Mouse (Mus musculus): Measurements from ENCODE around the gene Rad23a.

Rad23a gene

DNA sequence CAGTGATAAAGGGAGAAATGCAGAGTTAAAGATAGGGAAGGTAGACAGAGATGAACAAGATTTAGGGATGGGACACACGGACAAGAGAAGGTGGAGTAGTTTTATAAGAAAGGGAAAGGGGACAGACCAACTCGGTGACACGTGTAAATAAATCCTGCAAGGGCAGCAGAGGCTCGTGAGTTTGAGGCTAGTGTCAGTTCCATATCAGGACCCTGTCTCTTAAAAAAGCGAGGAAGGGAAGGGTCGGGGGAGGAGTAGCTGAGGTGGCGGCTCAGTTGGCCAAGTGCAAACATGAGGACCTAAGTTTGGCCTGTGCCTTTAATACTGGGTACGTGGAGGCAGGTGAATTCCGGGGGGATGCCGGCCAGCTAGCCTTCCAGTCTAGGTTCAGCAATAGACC lies 29.2 kb downstream of the Rad23a start:
- DNase-seq = no peak

DNA sequence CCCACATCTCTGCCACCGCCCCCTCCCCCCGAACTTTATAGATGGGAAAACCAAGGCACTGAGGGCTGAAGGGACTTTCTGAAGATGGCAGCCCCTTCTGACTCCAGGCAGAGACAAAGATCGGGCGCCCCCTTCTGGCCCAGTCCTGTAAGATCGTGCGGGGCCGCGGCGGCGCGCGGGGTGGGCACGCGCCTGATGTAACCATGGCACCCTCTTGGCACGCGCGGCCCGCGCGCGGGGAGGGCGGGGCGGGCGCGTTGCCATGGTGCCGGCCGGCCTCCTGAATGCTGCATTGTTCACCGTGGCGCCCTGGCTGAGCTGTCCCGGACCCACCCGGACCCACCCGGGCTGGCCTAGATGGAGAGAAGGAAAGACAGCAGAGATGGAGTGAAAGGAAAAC lies 29.6 kb downstream of the Rad23a start:
- peak; percentile 67 to 84 for DNase-seq

DNA sequence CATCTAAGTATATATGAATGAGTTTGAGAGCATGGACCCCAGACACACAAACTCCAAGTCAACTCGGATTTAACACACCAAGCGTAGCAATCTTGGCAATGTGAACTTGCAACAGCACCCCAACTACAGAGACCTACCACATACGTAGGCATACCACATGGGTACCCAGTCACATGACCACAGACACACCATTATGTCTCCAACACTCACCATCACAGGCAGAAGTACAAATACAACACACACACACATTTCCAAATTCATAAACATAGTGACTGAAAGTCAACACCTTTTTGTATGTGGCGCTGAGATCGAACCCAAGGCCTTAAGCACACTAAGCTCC lies 30.6 kb downstream of the Rad23a start:
- no peak for DNase-seq

DNA sequence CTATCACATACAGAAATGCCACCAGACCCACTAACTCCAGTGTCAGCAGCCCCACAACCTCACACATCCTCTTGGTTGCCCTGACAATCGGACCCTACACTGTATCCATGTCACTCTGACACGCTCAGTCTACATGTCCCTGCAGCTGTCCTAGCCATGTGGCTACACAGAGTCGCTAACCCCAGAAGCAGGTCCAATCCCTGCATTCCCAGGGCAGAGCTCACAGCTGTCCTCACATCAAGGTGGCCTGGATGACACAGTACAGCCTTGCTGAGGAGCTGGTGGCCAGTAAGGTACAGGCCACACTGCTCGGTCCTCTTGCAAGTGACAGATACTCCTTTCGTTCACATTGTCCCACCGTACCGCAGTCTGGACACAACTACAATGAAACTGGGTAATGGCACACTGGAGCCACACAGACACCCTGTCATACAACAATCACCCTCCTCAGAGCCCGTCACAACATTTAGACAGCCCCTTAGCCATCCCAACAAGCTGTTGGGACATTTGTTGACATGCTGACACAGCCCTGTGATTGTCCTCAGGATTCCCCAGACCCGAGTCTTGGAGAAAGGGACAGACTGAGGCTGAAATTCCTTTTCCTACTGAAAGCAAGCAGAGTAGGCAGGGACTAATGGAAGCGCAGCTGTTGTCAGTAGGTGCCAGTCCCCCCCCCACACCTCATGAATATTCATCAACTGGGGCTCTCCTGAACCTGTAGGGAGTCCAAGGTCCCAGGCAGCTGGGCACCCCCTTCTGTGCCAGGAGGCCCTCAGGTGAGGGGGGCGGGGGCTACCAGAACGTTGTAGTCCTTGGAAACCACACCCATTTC lies 31.1 kb downstream of the Rad23a start:
- DNase-seq = no peak

DNA sequence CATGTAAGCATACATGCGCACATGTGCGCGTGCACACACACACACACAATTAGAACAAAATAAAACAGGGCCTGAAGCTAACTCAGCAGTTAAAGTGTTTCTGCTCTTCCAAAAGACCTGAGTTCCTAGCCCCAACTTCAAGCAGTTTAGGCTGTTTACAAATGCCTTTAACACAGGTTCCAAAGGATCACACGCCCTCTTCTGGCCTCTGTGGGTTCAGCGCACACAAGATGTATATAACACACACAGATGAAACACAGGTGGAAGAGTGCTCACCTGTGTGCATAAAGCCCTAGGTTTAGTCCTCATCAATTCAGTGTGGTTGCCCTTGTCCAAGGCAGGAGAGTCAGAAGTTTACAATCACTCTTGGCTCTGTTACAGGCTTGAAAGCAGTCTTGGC lies 34.4 kb downstream of the Rad23a start:
- DNase-seq = no peak

DNA sequence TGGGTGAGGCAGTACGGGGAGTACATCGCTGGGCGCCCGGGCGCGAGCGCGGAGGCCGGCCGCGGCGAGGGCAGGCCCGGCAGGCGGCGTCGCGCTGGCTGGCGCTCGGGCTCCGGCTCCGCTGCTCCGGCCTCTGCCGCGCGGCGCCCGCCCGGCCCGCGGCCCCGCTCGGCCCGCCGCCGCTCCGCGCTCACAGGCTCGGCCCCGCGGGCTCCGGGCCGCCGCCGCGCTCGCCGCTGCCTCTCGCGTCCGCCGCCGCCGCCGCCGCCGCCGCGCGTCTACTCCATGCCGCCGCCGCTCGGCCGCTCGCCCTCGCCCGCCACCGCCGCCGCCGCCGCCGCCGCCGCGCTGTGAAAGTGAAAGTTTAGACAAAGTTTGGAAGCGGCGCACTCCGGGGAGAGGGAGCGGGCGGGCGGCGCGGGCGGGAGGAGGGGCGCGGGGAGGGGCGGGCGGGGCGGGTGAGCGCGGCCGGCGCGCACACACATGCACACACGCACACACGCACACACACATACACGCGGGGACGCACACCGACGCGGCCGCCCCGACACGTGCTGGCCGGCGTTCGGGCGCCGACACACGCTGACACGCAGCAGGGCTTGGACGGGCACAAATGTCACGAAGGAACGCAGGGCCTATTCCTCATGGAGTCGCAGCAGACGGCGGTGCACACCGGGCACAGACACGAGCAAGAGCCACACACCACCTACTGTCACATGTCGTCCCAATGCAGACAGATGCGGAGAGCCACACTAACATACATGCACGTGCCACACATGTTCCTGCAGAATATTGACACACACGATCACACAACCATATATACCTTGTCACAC lies 40.2 kb downstream of the Rad23a start, which contains the start of gene Nfix:
Nfix (minus strand) TSS at position 346 of the 833 bp plus-strand sequence.
- peak; percentile 19 to 53 for DNase-seq

DNA sequence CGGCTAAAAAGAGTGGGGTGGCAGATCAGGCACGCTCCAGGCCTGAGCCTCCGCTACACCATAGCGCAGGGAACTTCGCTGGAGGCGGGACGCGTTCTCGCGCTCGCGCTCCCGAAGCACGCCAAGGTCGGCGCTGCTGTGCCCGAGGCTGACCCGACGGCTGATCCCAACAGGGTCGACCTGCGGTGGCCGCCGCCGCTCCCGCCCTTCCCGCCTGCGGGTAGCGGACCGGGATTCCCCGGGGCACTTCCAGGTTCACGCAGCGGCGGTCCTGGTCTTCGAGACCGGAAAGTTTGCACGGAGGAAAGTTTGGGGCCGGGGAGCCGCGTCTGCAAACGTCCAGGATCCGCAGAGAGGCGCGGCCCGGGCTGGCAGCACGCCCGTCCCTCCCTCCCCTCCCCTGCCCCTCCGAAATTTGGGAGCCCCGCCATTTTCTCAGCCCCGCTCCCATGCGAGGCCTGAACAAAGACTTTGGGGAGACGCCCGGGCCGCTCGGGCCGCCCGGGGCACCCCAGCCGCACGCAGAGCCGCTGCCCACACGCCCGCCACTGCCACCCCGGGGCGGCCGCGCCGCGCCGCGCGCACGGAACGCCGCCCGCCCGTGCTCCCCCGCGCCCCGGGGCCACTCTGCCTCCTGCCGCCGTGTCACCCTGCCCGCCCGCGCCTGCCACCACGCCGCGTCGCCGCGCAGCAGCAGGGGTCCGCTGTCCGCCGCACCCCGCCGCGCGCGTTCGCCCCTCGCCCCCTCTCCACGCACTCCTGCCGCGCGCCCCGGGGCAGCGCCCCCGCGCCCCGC lies 41.1 kb downstream of the Rad23a start:
- DNase-seq = peak in 1 of 2 experiments; percentile 30

DNA sequence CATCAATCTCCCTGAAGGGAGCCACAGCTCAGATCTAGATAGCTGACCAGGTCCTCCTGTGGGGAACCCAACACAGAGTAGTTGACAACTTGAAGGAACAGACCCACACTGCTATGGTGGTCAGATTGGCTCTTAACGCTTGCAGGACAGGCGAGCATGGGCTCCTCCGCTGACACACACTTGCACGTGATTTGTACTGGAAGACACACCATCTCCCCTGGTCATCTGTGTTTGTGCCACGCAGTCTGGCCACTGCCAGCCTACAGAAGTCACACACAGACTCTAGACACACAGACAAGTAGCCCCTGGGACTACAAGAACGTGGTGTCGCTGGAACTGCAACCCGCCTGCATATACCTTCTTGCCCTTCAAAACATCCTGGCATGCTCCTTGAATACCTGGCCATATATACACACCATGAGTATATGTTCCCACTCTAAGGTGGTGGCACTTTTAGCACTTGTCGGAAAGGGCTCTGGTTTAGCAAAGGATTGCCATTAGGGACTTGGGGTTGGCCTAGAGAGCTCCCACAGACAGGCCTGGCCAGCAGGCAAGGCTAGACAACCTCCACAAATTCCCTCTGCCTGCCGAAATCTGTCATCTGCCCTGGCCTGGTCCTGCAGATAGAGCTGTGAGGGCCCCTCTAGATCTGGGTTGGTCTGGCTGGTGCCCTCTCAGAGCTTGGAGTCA lies 41.9 kb downstream of the Rad23a start:
- no peak for DNase-seq

DNA sequence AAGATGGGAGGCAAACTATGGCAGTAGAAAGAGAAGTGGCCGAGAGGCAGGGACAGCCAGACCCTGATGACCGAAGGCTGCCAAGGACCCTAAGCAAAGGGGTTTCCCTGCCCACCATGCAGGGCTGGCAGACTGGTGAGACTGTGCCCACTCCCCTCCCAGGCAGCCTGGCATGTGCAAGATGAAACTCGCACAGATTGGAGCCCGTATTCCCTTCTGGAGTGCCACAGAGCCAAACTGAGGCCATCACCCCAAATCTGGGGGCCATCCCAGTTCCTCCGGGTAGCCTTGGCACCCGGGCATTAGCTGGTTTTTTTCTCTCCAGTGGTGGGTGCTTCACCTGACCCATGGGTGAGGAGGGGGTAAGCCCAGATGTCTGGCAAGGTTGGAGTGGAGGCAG lies 42.5 kb downstream of the Rad23a start:
- no peak for DNase-seq

DNA sequence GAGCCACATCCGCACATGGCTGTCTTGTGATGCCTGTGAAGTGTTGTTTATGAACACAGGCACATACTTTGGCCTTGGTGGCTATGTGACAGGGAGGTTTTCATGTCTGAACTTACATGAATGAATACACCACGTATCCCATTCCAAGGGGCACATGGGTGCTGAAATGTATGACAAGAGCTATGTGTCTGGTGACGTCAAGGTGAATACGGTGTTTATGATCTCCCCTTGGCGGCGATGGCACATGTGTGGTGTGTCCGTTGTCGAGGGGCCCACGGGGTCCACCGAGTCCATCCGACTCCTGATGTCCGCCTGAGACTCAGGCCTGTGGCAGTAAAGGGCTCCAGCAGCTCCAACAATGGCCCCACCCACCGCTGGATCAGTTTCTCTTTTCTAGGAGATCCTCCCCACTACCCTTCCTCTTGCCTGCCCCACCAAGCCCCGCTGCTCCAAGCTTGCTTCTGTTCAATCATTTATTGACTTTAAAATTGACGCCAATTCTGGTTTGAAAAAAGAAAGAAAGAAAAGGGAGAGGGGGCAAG lies 43.1 kb downstream of the Rad23a start:
- no peak for DNase-seq

DNA sequence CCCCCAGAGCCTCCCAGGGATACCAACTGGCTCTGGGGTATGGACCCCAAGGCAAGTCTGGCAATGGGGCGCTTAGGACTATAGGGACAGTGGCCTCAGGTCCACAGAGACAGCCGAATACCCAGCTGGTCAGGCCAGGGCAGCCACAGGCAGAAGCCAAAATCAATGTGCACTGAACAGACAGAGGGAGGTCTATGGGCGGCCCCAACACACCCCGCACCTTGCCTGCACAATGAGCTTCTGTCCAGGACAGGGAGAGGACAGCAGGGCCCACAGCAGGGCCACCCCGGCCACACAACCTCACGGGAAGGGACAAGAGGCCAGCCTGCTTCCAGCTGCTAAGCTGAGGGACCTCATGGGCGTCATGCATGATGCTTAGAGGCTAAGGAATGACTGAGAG lies 46.0 kb downstream of the Rad23a start:
- DNase-seq = no peak

DNA sequence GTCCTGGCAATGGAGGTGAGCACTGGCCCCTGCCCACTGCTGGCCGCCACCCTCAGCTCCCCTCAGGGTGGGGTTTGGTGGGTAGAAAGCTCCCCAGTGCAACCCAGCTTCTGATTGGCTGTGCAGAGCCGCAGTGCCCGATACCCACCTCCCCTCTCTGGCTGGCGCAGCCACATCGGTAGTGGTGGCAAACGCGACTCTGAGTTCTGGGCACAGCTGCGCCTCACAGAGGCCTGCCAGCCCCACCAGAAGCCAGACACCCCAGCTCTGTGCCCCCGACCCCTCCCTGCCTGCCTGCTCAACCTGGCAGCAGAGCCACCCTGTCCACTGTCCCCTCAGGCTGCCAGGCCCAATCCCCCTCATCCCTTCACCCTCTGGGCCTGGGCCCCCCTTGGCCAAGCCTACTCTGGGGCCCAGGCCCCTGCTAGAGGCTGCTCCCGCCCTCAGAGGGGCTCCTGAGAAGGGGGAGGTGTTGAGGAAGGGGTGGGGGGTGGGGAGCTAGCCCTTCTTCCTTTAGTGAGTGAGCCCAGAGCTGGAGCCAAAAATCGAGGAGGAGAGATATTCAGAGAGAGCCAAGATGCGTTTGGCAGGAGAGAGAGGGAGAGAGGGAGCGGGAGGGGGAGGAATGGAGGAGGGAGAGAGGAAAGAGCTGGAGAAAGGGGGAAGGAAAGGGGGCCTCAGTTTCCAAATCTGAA lies 46.5 kb downstream of the Rad23a start:
- DNase-seq = no peak

DNA sequence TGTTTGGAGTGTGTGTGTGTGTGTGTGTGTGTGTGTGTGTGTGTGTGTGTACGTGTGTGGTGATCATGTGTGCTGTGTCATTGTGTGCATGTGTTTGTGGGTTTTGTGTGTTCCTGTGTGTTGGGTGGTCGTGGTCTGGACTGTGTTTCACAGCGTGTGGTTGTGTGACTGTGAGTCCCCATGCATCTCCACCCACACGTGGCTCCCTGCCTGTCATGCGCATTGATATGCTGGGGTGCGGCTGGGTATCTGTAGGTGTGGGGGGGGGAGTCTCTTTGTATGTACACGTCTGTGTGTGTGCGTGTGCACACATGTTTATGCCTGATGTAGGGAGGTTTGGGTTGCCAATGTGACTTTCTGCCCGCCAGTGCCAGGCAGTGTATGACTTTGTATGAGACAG lies 47.3 kb downstream of the Rad23a start:
- DNase-seq = no peak

DNA sequence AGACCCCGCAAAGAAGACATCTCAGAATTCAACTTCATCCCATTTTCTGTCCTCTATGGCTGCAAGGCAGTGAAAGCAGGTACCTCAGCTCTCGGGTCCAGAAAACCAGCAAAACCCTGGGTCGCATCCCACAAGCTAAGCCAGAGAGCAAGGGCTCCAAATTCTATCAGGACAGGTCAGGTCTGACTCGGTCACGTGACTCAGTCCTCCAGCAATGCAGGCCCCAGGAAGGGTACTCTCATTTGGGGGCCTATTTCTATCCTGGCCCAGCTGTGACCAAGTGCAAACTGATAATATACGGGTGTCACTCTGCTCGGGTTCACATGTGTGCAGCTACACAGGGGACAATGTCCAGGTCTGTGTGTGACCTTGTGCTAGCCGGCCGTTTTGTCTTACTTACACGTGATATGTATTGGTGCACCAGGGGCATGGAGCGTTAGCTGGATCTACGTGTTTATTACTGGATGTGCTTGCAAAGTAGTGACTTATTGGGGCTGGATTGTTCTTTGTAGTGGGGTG lies 48.0 kb downstream of the Rad23a start:
- DNase-seq = no peak

DNA sequence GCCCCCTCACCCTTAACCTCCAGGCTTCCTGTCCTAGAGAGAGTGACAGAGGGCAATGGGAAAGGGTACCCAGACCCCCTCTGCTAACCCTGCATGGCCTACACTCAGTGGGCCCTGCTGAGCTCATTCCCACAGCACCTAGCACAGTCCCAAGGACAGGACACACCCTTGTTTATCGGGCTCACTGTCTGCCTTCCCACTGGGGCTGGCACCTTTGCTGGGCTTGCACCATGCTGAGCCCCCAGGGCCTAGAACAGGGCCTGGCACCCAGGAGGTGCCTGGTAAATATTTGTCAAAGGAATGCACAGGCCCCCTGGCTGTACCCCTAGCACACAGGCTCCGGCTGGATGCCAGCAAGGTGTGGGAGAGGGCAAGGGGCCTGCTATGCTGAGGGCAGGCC lies 49.9 kb downstream of the Rad23a start:
- no peak for DNase-seq

DNA sequence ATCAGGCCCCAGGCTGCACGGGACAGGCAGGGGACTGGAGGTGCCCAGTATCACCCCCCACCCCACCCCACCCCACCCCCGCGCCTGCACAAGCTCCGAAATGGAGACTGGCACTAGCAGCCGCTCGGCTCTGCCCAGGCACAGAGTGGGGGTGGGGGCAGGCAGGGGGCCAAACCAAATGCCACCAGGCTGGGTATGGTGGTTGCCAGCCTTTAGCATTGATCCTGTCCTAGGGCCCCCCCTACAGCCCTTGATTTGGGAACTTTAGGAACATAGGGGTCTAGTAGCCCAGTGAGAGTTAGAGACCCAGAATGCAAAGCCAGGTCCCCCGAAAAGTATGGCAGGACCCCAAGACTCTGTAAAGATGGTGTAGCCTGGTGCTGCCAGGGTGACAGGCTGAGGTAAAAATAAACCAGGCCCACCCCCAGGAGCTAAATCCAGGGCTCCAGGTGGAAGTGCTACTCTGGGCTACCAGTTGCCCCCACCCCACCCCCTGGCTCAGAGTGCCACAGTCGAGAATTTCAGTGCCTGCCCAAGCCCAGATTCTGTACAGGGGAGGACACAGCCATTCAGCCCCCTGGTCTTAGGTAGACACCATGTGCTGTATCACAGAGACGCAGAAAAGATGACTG lies 50.5 kb downstream of the Rad23a start:
- DNase-seq = no peak

DNA sequence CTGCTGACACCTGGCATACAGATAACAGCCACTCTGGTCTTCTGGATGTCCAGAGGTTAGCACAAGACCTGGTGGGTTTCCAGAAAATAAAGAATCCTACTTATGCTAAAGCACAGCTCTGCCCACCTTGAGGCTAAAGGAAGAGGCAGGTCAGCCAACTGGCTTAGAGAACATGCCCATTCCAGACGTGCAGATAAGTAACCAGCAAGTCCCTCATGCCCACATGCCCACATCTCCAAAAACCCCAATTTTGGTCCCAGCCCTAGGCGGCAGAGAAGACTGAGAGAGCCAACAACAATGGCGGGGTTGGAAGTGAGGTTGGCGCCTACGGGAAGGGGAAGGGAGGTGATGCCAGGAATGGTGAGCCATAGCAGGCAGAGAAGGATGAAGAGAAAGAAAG lies 51.1 kb downstream of the Rad23a start:
- DNase-seq = no peak

DNA sequence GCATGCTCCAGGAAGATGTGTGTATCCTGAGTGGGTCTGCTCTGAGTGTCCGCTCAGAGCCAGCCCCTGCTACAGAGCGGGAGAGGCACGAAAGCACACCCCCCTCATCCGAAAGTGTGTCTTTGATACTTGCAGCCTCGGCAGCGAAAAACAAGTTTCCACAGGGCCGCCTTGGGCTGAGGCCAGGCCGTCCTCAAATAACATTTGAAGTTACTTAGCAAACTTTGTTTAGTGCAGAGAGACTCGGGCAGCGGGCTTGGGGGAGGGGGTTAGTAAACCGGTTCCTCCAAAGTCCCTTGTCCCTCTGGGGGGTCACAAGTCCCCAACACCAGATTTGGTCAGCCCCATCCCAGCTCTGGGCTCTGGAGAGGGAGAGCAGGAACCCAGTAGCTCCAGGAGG lies 51.6 kb downstream of the Rad23a start:
- no peak for DNase-seq

DNA sequence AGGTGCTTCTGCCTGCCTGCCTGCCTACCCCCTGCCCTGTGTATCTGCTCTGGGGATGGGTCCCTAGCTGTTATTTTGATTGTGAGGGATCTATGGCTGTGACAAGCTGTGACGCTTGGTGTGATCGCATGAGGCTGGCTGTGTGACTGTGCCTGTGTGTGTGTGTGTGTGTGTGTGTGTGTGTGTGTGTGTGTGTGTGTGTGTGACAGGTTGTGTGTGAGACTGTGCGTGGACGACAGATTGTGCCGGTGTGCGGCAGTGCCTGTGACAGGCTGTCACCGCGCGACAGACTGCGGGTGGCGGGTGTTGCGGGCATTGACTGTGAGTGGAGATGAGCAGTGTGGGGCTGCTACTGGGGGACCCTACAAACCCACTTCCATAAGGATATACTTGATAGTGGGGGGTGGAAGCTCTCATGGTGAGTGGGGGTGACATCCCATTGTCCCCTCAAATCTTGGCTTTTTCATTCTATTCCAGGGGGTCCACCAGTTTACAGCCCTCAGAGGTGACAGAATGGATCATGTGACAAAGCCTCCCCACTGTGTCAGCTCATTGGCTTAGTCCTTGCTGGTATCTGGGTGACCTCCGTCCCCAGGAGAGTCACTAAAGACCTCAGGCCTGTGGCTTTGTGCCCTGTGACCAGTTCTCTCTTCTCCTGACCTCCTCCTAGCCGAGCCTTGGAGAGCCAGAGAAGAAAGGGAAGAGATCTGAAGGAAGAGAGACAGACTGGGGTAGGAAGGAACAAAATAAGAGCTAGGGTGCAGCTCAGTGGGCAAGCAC lies 52.8 kb downstream of the Rad23a start:
- no peak for DNase-seq

DNA sequence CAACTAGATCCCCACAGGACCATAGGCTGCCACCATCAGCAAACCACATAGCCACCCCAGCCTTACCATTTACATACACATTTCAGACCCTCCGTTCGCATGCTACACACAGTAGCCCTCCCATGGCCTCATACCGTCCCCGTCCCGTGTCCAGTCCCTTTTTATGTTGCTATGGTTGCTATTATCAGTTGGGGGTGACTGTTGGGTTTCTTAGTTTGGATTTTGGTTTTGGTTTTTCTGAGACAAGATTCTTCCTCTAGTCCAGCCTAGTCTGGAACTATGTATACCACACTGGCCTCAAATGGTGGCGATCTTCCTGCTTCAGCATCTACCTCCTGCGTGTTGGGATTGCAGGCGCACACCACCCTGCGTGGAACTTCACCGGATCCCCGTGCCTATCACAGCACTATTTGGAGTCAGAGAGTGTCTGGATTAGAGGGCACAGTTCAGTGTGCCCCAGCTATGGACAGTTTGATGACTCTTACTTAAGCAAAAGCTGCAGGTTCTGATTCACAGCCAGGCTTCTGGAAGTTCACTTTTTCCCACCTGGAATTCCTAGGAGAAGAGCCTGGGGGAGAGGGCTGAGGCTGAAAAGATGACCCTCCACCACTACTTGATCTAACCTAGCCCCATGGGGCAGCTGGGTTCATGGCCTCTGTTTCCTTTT lies 53.5 kb downstream of the Rad23a start:
- DNase-seq = no peak

Measured in spleen, adult 18-20 months (tissue).